Mouse (Mus musculus) small intestine, adult 2 months (tissue): Measurements from ENCODE around the gene Eif4g3. TPM values are rescaled to one million over a fixed set of nuclear protein-coding genes. Genes with fewer than 3 reads are reported as not detected.

Experiments used
- H3K27ac ChIP-seq: fragments of 200-500 bp; 2 replicates; pipeline ENCODE4 v1.5.1; 2012; ENCODE audit warnings: low read depth, low read length, control low read depth, inconsistent platforms; ENCODE audit not compliant: insufficient read depth
- H3K27me3 ChIP-seq: fragments of 200-500 bp; 2 replicates; pipeline ENCODE4 v1.6.1; 2012; ENCODE audit warnings: mild to moderate bottlenecking, moderate library complexity, low read length, inconsistent platforms; ENCODE audit not compliant: control insufficient read depth, insufficient read depth
- H3K36me3 ChIP-seq: fragments of 200-500 bp; 2 replicates; pipeline ENCODE4 v1.6.1; 2012; ENCODE audit warnings: mild to moderate bottlenecking, low read length, control low read depth, inconsistent platforms; ENCODE audit not compliant: control insufficient read depth, insufficient read depth
- H3K4me1 ChIP-seq: fragments of 200-500 bp; 2 replicates; pipeline ENCODE4 v1.6.1; 2012; ENCODE audit warnings: low read length, inconsistent platforms, mixed read lengths; ENCODE audit not compliant: control insufficient read depth, insufficient read depth, insufficient read length
- H3K4me3 ChIP-seq: fragments of 200-500 bp; 2 replicates; pipeline ENCODE4 v1.5.1; 2012; ENCODE audit warnings: low read depth, mild to moderate bottlenecking, control low read depth, inconsistent platforms, low read length, moderate library complexity
- CTCF ChIP-seq: fragments of 200-500 bp; IDR thresholded peaks from 2 replicates; pipeline ENCODE4 v1.5.1; 2012; ENCODE audit warnings: low read depth, mild to moderate bottlenecking, control low read depth, inconsistent platforms, low read length, moderate library complexity, mixed read lengths; ENCODE audit not compliant: insufficient replicate concordance, insufficient read length; ENCODE audit errors: extremely low read depth
- POLR2A ChIP-seq: fragments of 200-500 bp; IDR thresholded peaks from 2 replicates; pipeline ENCODE4 v1.6.1; 2012; ENCODE audit warnings: low read depth, mild to moderate bottlenecking, control low read depth, inconsistent platforms, low read length, moderate library complexity
- WGBS: fragments of 180-500 bp; shearing (Covaris S2); methylation state at CpG from one replicate; pipeline ENCODE4 v1.1.7; 2018; 5-methylcytosine and 5-hydroxymethylcytosine counted together
- polyA plus RNA-seq: library from polyadenylated mRNA; depleted of rRNA; stranded (reverse); fragments of >200 nt; gene quantifications from 2 replicates; pipeline ENCODE4 v1.2.3, GENCODE M21; 2012; rRNA removed

The Eif4g3 gene
- polyA plus RNA-seq, 1 experiment = 19.4 TPM

DNA sequence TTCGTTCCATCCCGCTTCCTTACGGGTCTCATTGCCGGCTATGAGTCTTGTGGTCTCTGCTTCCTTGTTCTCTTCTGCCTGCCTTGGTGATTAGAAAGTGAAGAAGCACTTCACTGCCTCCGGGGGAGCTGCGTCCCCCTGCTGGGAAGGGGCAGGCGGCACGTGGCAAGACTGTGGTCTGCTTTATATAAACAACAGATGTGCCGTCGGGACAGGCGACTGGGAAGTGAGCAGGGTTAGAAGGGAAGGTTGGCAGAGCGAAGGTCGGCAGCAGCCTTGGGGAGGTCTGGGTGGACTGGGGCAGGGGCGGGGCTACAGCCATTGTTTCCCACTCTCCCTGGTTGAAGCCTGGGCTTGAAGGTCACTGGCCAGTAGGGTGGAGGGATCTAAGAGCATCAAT is 259.0 kb downstream of the Eif4g3 start:
- 0 out of 2 replicates have a peak, but pooled peaks cover 3% of the 10 kb centered on the region for H3K36me3 ChIP-seq
- H3K4me3 ChIP-seq = peak overlapping the region; percentile 27
- 2% methylated on average over 14 of the region's 14 CpGs for WGBS
- peaks cover 16% of the 10 kb centered on the region for H3K27me3 ChIP-seq
- H3K27ac ChIP-seq = no peak overlapping the region
- peaks cover 18% of the 10 kb centered on the region for H3K4me1 ChIP-seq
- no peak for TF ChIP-seq POLR2A
- no peak for TF ChIP-seq CTCF

DNA sequence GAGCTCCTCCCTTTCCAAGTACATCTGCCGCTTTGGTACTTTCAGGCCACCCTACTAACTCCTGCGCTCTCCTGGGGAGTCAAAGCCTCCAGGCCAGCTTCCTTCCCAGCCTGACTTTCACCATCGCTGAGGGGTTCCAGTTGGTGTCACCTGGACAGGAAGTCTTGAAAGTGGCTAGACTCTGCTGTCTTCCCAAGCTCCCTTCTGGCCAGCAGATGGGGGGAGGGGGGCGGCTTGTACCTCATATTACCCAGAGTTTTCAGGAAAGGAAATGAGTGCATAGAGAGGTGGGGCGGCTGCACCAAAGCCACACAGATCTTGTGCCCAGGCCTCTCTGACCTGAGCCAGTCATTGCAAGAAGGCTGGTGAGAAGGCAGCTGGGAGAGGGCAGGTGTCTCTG is 259.4 kb downstream of the Eif4g3 start:
- TF ChIP-seq CTCF = no peak
- no peak for TF ChIP-seq POLR2A
- WGBS = 48% methylated on average over 5 of the region's 5 CpGs

DNA sequence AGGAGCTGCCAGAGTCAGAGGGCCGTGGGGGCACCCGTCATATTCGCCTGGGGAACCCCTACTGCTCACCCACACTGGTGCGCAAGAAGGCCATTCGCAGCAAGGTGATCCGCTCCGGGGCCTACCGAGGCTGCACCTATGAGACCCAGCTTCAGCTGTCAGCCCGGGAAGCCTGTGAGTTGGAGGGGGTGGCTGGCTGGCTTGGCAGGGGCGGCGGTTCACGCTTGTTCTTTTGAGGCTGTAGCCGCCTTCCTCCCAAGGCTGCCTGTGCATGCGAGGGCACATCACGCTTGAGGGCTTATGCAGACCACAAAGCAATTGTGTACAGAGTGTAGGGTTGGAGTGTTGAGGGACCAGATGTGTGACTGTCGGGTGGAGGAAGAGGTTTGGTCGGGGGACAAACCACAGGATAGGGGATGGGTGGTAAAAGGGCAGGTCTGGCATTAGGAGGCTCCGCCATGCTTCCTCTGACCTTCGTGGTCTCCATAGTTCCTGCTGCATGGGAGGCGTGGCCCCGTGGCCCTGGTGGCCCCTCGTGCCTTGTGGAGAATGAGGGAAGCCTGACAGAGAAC is 264.4 kb downstream of the Eif4g3 start:
- TF ChIP-seq POLR2A (no peak), CTCF (no peak)
- peaks cover 4% of the 10 kb centered on the region for H3K4me1 ChIP-seq
- 77% methylated on average over 22 of the region's 22 CpGs for WGBS

More for the DNA sequence above, 259.4 kb downstream of the Eif4g3 start:
- Histone ChIP-seq H3K27me3 (peaks cover 16% of the 10 kb centered on the region), H3K4me1 (peaks cover 18% of the 10 kb centered on the region), H3K4me3 (no peak overlapping the region), H3K27ac (no peak overlapping the region), H3K36me3 (no peaks in the 10 kb centered on the region)

More for the DNA sequence above, 264.4 kb downstream of the Eif4g3 start:
- peaks cover under 1% of the 10 kb centered on the region; the same call in 1 of the 2 replicates for H3K27me3 ChIP-seq
- H3K36me3 ChIP-seq = no peaks in the 10 kb centered on the region
- H3K27ac ChIP-seq = no peak overlapping the region
- H3K4me3 ChIP-seq = no peak overlapping the region

Other genes with a start within 250 kb of the Eif4g3 start
- gene Alpl, start 196.6 kb upstream of the Eif4g3 start, polyA plus RNA-seq = 2.5 and 2.8 TPM in 2 replicates
- 27.9 and 37.7 TPM in 2 replicates for gene Ece1, start 130.8 kb upstream of the Eif4g3 start, polyA plus RNA-seq
- gene Hp1bp3, start 223.3 kb downstream of the Eif4g3 start, polyA plus RNA-seq = 8.4 and 19.6 TPM in 2 replicates